Mouse (Mus musculus) cerebellum, postnatal 25 days (tissue): Measurements from ENCODE around the gene Msx1.
A peak's percentile ranks its signal among the peaks of the same experiment; 100 is the strongest.
"Not testable (repeated sequence)": the region's sequence is repeated elsewhere in the genome, so short reads cannot be mapped to it uniquely, and the experiment has no call there.

ENCODE experiments used
- DNase-seq, 2 experiments: peaks; one replicate each; pipeline ENCODE4 v3.0.0; 2021; ENCODE audit warnings: mixed read lengths in 2 of 2

The Msx1 gene

GRCm38 (mm10) chr5:37824461-37824795 is at the start of gene Msx1:
Msx1 (minus strand) TSS chr5:37824583.
- peak; percentile 60 to 79 for DNase-seq

- no peak for DNase-seq
Measured at GRCm38 (mm10) chr5:37865471-37865870, 41.1 kb upstream of the Msx1 start.

- no peak for DNase-seq
Measured at GRCm38 (mm10) chr5:37864309-37864708, 39.9 kb upstream of the Msx1 start.

GRCm38 (mm10) chr5:37860846-37861245 is 36.5 kb upstream of the Msx1 start:
- DNase-seq, result no peak

- DNase-seq, result peak; percentile 56 to 71
Measured at GRCm38 (mm10) chr5:37860151-37860721, 35.9 kb upstream of the Msx1 start.

- DNase-seq, result no peak
Measured at GRCm38 (mm10) chr5:37857763-37858545, 33.6 kb upstream of the Msx1 start.

- DNase-seq, result no peak
Measured at GRCm38 (mm10) chr5:37856057-37856456, 31.7 kb upstream of the Msx1 start.

- DNase-seq, result no peak
Measured at GRCm38 (mm10) chr5:37854233-37854632, 29.9 kb upstream of the Msx1 start.

- DNase-seq, result no peak
Measured at GRCm38 (mm10) chr5:37851305-37851982, 27.1 kb upstream of the Msx1 start.

GRCm38 (mm10) chr5:37848991-37849719 is 24.8 kb upstream of the Msx1 start:
- no peak for DNase-seq

GRCm38 (mm10) chr5:37836267-37836646 is 11.9 kb upstream of the Msx1 start:
- no peak for DNase-seq

GRCm38 (mm10) chr5:37835590-37836266 is 11.3 kb upstream of the Msx1 start:
- DNase-seq, result no peak

- no peak for DNase-seq
Measured at GRCm38 (mm10) chr5:37832766-37833165, 8.4 kb upstream of the Msx1 start.

- no peak for DNase-seq
Measured at GRCm38 (mm10) chr5:37832031-37832430, 7.6 kb upstream of the Msx1 start.

- not testable (repeated sequence) for DNase-seq
Measured at GRCm38 (mm10) chr5:37830436-37830835, 6.1 kb upstream of the Msx1 start.

- no peak for DNase-seq
Measured at GRCm38 (mm10) chr5:37829926-37830325, 5.5 kb upstream of the Msx1 start.

GRCm38 (mm10) chr5:37829296-37829670 is 4.9 kb upstream of the Msx1 start:
- DNase-seq, result no peak

GRCm38 (mm10) chr5:37828591-37829295 is 4.4 kb upstream of the Msx1 start:
- no peak for DNase-seq

GRCm38 (mm10) chr5:37828001-37828400 is 3.6 kb upstream of the Msx1 start:
- no peak for DNase-seq

GRCm38 (mm10) chr5:37827626-37827950 is 3.2 kb upstream of the Msx1 start:
- DNase-seq, result no peak

GRCm38 (mm10) chr5:37826706-37827625 is 2.6 kb upstream of the Msx1 start:
- DNase-seq, result no peak
